Mouse (Mus musculus) brain, embryonic 14.5 days (tissue): Measurements from ENCODE around the gene Mtfr1l.

ENCODE experiments used
- CTCF ChIP-seq: fragments of 200-500 bp; IDR thresholded peaks from 2 replicates; pipeline ENCODE4 v1.5.1; 2012; ENCODE audit warnings: inconsistent platforms, mild to moderate bottlenecking, moderate library complexity, borderline replicate concordance; ENCODE audit not compliant: insufficient read depth, insufficient read length; ENCODE audit errors: extremely low read depth
- POLR2A ChIP-seq: fragments of 200-500 bp; IDR thresholded peaks from 2 replicates; pipeline ENCODE4 v1.6.1; 2012; ENCODE audit warnings: mild to moderate bottlenecking, inconsistent platforms, borderline replicate concordance; ENCODE audit not compliant: poor library complexity, insufficient read depth, insufficient read length, severe bottlenecking; ENCODE audit errors: extremely low read depth

GRCm38 (mm10) chr4:134578407-134578806 is 43.2 kb upstream of the Mtfr1l start:
- TF ChIP-seq POLR2A (no peak), CTCF (no peak)
